Mouse (Mus musculus) spleen, postnatal 14 days (tissue): Measurements from ENCODE around the gene Spryd3.

Experiments used
- DNase-seq, 2 experiments: peaks; one replicate each; pipeline ENCODE4 v3.0.0; 2021 to 2022; ENCODE audit warnings: low spot score in 2 of 2

The Spryd3 gene

DNA sequence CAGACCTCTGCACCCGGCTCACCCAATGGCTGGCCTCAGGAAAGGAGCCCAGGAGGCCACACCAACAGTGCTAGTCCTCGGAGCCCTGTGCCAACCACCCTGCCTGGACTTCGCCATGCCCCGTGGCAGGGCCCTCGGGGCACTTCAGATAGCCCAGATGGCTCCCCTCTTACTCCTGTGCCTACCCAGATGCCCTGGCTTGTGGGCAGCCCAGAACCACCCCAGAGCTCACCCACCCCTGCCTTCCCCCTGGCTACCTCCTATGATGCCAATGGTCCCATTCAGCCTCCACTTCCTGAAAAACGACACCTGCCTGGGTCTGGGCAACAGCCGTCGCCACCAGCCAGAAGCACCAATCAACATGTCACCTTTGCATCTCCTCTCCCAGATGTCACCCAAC lies 23.2 kb downstream of the Spryd3 start:
- no peak for DNase-seq

DNA sequence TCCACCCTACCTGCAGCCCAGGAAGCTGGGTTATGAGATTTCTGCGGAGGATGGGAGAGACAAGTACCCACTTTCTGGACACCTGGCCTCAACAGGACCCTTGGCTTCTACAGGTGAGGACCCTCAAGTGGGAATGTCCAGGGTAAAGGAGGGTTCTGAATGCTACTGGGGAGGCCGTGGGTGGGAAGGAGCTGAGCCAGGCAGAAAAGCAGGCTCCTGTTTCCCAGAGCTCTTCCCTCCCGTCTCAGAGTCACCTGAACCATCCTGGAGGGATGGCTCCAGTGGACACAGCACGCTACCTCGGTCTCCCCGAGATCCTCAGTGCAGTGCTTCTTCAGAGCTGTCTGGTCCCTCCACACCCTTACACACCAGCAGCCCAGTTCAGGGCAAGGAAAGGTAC lies 23.9 kb downstream of the Spryd3 start:
- DNase-seq: no peak

DNA sequence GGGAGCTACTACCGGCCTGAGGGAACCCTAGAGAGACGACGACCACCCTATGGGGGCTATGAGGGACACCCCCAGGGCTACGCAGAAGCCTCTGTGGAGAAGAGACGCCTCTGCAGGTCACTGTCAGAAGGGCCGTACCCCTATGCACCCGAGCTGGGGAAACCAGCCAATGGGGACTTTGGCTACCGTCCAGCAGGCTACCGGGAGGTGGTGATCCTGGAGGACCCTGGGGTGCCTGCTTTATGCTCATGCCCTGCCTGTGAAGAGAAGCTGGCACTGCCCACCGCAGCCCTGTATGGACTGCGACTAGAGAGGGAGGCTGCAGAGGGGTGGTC lies 24.6 kb downstream of the Spryd3 start:
- no peak for DNase-seq

DNA sequence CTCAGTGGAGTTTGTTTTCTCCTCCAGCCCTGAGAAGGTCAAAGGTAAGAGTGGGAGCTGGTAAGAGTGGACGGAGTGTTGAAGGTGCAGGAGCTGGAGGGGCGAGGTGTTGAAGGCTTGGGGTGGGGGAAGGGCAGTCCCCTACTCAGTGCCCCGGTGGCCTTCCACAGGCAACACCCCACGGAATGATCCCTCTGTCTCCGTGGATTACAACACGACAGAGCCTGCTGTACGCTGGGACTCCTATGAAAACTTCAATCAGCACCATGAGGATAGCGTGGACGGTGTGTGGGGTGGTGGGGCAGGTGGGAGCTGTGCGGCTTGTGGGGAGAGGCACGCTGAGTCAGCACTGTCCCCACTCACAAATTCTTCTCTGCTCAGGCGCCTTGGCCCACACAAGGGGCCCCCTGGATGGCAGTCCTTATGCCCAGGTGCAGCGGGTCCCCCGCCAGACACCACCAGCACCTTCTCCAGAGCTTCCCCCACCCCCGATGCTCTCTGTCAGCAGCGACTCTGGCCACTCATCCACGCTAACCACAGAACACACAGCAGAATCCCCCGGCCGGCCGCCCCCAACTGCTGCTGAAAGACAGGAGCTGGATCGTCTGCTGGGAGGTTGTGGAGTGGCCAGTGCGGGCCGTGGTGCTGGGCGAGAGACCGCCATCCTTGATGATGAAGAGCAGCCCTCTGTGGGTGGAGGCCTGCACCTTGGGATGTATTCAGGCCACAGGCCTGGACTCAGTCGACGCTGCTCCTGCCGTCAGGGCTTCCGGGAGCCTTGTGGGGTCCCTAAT lies 25.1 kb downstream of the Spryd3 start:
- DNase-seq: no peak

DNA sequence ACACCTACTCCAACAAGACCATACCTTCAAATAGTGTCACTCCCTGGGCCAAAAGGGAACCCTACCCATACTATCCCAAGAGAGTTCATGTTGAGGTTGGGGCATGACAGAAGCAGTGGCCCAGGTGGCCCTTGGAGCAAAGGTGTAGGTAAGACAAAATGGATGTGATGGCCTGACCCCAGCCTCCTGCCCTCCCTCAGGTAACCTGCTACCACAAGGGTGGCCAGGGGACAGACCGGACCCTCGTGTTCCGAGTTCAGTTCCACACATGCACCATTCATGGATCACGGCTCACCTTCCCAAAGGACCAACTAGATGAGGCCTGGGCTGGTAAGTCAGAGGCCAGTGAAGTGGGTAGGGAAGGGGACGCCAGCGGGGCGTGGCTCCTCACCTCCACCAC lies 25.8 kb downstream of the Spryd3 start:
- DNase-seq: no peak

DNA sequence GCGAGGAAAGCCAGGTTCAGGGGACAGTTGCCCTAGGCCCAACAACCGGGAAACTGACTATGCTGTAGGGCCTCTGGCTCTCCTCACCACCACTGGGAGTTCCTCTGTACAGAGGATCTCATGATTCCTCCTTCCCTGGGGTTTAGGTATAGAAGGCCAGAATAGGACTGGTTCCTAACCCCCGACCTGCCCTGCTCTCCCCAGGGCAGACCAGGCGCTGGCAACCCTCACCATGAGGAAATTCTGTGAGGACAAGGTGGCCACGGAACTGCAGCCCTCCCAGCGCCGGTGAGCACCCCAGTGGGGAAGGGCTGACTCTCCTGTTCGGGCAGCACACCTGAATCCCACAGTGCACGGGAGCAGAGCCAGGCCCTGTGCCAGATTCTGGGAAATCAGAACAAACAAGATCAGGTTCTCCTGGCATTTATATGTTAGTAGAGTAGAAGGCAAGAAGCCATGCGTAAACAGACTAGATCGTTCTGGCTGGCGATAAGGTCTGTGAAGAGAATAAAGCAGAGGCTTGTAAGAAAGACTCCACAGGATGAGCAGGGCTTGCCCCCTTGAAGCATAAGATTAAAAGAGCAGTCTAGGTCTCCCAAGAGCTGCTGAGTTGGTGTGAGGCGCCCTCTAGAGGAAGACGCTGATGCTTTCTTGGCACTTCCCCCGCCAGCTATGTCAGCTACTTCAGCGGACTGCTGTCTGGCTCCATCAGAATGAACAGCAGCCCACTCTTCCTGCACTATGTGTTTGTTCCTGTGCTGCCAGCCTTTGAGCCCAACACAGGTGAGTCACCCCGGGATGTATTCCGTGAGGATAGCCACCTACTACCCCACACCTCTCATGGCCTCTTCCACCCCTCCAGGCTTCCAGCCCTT lies 27.1 kb downstream of the Spryd3 start:
- peak in 1 of 2 experiments; percentile 62 for DNase-seq

DNA sequence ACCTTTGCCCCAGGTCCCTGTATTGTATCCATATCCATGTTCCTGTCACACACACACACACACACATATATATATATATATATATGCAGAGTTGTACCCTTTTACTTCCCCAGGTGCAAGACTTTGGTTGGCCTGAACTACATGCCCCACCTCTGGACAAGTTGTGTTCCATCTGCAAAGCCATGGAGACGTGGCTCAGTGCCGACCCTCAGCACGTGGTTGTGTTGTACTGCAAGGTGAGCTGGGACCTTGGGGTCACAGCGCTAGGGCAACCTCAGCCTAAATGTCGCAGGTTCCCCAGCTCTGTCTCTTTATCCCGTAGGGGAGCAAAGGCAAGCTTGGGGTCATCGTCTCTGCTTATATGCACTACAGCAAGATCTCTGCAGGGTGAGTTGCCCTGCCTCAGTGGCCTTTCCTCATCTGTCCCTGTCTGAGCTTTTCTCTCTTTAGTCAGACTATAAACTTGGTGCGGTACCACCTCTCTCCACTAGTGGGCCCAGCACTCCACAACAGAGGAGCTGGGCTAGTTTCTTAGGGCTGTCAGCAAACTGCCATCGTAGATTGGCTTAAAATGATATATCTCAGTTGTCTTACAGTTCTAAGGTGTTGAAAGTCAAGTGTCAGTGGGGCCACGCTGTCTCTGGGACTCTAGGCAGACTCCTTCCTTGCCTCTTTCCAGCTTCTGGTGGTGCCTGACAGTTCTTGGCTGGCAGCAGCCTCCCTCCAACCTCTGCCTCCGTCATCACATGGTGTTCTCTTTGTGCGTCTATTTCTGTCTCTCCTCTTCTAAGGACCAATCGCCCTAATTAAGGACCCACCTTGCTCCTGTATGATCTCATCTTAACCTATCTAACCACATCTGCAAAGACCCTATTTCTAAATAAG lies 28.1 kb downstream of the Spryd3 start:
- peak; percentile 41 to 61 for DNase-seq

DNA sequence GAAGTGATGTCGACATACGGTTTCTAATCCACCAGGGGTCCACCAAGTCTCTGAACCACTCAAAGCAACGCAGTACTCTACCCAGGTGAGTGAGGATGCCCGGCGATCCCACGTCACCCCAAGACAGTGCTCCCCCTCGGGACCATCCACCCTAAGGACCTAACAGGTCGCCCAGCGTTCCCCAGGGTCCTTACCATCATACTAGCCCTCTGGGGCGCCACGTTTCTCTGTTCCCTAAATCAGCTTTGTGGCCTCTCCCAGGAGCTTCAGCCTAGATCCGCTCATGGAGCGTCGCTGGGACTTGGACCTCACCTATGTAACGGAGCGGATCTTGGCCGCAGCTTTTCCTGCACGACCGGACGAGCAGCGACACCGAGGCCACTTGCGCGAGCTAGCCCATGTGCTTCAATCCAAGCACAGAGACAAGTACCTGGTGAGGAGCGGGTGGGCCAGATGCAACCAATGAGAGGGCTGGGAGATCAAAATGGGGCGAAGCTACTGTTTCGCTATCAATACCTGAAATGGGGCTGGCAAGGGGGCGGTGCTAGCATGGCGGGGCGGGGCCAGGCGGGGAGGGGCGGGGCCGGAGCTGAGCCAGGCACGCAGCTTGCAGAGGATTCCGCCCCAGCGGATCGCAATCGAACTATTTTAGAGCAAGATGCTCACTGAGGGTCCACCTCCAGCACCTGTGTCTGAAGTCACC lies 29.1 kb downstream of the Spryd3 start:
- no peak for DNase-seq

DNA sequence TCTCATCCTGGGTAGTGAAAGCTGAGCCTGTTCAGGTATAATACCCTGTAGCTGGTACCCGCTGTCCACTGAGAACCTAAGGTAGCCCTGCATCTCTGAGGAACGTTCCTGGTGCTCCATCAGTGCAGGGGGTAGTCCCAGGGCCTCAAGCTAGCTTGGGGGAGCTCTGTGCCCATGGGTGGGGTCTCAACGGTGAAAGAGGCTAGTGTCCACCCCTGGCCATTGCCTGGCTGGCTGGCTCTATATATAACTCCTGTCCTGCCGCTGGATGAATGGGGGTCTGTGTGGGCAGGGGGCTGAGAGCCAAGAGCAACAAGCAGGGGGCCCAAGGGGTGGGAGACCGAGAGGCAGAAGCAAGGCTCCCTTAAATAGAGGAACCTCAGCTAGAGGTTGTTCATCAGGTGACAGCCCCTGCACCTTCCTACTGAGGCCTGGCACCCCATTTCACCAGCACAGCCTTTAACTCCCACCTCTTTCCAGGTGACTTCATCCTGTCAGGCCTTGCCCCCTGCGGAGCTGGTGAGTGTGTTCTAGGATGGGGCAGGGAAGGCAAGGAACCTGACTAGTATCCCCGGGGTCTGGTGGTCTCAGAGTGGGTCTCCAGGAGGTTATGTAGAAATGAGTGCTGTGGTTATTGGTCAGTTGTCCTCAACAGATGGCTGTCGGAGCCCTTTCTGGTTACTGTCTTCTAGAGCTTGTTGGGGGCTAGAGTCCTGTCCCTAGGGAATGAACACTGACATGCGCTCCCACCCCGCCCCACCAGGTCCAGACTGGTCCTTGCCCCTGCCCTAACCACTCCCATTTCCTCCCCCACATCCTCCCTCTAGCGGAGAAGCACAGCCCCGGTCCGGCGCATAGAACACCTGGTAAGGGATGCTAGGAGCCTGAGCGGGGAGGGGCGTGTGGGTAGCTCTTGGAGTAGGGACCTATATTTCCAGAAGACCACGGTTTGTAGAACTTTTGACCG lies 30.0 kb downstream of the Spryd3 start:
- DNase-seq: no peak

DNA sequence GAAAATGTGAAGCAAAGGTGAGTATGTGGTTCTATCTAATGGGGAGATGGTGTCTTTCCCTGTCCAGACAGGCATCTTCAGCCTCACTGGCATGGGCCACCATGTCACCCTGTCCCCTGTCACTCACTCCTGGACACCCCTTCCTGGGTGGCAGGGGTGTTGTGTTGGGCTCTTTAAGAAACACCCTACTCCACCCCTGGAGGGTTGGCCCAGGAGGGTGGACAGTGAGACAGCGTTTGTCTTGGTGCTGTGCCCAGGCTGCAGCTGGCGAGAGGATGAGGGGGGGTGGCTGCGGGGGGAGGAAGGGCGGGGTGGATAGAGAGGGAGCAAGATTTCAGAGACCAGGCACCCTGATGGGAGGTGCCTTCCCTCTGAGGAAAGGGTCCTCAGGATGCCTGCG lies 30.7 kb downstream of the Spryd3 start:
- no peak for DNase-seq

DNA sequence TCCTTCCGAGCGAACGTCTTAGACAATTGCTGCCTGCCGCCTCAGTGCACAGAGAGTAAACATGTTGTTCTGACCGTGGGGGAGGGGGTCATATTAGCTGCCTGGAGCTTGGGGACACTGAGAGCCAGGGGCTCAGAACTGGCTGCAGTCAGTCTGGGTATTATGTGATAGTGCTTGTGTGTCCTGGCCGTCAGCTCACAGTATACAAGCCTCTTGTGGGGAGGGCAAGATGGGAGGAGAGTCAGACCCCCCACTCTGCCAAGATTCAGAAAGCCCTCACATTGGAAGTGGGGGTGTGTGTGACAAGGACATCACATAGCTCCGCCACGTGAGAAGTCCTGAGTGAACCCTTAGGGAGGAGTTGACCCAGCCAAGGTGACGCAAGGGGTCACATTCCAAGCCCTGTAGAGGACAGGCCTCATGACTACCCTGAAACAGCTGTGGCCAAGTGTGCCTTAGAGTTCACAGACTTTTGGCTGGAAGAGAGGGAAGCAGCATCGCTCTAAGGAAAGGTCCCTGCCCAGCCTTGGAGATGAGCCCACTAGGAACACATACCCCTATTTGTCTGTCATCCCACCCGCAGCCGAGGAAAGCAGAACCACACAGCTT lies 32.0 kb downstream of the Spryd3 start:
- no peak for DNase-seq

DNA sequence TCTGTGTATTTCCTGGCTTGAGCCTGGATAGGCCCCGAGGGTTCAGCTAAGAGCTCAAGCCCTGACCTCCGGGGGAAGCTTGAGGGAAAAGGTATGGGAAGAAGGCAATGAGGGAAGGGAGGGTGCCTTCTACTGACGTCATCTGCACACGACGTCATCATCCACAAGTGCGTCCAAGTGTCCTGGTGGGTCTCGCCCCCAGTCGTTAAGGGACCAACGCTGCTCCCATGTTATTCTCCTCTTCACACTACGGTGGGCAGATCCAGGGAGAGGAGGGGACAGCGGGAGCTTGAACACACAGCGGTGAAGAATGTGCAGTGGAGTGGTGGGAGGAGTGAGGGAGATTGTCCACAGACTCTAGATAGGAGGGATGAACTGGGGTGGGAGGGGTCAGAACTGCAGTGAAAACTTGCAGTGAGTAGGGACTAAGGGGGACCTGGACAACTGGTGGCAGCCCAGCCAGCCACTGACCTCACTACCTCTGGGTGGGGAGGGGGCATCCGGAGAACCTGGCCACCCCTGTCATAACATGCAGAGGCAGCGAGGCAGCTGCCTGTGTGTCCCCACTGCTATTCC lies 32.6 kb downstream of the Spryd3 start:
- DNase-seq: no peak

DNA sequence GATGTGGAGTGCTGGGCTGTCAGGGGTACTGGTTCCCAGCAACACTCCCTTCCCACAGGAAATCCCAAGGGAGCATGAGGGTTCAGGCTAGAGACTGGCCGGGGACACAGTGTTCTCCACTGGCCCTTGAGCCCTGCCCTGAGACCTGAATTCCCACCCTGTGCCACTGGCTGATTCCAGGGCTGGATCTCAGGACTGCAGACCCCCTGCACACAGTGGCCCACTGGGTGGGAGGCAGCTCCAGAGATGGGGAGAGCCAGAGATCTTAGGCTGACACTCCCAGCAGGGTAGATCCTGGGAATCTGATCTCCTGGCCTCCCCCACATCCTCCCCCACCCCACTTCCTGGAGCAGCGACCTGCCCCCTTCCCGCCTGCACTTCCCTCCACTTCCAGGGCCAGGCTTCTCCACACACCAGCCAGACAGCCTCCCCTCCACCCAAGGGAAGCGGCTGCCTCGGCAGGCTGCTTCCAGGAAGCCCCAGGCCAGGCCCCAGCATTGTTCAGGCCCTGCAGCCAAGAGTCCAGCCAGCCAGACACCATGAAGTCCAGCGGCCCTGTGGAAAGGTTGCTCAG lies 33.4 kb downstream of the Spryd3 start:
- DNase-seq: no peak

DNA sequence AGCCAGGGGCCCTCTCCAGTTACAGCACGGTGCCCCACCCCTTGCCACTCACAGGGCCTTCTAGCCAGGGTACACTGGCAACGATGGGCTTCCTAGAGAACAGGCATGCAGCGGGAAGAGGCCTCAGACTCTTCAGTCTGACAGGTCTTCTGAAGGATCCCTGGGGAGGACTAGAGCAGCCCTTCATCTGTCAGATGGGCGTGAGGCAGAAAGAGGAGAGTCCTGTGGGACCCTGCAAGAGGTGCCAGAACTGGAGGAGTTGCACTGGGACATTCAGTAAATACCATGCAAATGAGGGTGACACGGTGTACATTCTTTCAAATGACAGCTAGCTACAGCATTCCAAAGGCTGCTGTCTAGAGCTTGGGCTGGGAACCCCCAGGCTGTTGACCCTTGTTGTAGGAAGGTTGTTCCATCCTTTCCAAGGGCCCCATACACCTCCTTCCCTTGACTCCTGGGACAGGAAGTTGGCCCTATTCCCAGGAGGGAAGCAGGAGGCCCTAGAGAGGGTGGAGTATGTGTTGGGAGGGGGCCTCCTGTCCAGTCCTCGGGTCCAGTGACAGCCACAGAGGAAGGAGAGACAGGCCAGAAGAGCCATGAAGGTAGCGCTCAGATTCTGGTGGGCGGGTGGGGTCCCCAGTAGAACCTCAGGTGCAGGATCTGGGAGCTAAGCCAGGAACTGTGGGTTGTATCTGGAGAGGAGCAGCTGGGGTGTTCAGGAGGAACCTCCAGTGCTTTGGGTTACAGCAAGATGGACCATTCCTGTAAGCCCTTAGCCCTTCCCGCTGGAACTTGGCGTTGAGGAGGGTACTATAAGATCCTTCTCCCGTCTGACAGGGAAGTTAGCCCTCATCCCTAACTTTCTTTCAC lies 34.1 kb downstream of the Spryd3 start:
- DNase-seq: no peak

DNA sequence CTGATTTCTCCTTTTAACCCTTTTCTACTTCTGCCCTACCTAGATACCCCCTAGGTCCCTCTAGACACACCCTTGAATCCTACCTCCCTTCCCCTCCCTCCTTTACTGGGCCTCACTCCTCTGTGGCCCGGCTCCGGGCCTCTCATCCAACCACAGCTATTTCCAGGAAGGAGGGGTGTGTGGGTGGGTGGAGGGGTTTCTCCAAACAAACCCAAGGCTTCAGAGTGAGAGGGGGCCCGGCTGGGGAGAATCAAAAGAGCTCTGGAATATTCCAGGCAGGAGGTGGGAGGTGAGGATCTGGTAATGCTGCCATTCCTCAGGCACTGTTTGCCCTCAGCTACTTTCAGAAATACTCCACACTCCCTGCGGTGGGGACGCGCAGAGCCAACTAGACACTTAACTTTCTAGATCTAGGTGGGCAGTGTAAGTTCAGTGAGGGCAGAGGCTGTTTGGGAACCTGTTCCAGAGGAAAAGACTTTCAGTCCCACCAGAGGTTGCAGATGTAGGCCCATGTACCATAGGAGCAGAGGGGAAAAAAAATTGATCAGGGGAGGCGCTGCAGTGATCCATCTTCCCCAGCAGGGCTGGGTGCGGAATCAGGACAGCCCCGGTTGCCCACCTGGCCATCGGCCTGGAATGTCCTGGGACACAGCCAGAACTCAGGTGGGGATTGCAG lies 34.9 kb downstream of the Spryd3 start:
- DNase-seq: no peak

DNA sequence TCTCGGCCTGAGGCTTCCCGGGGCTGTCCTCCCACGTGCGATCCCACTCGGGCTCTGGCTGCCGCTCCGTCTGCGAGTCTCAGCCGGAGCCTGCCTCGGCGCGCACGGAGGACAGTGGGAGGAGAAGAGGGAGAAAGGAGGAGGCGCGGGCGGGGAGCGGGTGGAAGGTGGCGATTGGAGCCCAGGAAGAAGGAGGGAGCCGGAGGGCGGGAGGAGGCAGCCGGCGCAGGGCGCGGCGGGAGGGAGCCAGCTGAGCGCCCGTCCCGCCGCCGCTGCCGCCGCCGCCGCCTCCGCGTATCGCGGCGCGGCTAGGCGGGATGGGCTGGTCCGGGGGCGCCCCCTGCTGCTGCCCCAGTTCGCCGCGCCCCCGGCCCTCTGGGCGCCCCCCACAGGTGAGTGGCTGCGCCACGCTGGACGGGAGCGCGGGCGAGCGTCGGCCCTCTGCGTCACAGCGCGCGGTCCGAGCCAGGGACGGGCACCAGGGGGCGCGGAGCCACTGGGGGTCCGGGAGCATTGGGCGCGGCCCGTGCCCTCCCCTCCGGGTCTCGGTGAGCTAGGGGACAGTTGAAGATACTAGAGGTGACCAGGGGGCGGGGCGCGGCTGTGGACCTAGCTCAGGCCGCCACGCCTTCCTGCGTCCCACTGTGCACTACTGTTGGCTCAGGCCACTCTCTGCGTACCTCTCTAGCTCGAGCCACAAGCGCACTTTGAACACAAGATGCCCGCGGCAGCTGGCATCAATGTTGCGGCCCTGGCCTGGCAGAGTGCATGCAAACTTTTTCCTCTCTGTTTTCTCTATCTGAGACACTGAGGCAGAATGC lies 35.7 kb downstream of the Spryd3 start, which contains the start of gene Tns2:
Gene Tns2 (plus strand): TSS at position 253 of the 821 bp plus-strand sequence.
- no peak for DNase-seq

DNA sequence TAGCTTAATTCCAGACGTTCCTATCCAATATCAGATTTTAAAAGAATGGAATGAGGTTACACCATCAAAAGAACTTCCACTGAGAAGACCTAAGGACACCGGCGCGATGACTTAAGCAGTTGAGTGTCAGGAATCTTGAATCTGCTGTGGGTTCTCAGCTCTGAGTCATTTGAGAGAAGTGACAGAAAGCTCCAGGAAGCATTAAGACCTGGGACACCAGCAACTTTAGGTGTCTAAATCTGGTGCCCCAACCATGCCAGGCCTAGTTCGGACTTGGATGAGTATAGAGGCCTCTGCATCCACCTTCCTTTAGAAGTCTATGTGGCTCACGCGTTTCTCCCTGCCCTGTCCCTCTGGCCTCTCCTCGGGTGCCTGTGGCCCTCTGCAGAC lies 36.3 kb downstream of the Spryd3 start:
- DNase-seq: no peak
